Mouse (Mus musculus): ENCODE results near the gene Glt8d1.

The Glt8d1 gene

DNA sequence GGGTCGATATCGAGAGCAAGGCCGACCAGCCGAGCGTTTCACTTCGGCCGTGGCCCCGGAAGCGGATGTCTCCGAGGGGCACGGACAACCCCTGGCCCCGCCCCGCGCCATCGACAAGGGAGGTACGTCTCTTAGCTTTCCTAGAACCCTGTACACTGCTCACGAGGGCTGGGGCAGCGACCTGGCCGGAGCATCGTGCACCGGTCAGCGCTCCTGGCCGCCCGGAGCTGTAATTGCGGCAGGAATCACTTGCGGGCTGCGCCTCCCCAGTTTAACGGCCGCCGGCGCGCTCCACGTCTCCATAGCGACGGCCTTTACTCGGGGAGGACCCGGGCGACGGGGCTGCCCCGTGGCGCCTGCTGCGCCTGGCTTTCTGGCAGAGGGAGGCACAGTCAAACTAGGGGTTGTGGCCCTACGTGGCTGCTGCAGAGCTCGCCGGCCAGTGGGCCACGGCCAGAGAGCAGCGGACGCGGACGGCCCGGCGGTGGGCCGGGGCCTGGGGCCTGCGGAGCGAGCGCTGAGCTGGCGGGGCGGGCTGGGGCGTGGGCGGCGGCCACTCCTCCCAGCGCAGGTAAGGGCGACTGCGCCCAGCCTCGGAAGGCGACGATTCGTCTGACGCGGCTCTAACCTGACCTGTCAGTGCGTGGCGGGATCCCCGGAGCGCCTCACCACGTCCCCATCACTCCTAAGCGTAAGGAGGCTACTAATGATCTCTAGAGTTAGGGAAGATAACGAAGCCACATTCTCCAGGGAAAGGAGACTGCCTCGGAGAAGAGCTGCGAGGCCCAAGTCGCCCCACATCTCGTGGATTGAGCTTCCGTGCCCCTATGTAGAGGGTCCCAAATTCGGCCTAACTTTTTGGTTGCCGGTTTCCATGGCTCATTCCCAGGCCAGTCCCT lies at the start of gene Glt8d1, which contains the start of gene Spcs1:
Gene Glt8d1 (plus strand): TSS at position 94 of the 899 bp plus-strand sequence.
Gene Spcs1 (minus strand): TSS at position 366 of the 899 bp plus-strand sequence.
- DNase-seq (ENCODE audit: low read depth, low spot score): peak; percentile 73

DNA sequence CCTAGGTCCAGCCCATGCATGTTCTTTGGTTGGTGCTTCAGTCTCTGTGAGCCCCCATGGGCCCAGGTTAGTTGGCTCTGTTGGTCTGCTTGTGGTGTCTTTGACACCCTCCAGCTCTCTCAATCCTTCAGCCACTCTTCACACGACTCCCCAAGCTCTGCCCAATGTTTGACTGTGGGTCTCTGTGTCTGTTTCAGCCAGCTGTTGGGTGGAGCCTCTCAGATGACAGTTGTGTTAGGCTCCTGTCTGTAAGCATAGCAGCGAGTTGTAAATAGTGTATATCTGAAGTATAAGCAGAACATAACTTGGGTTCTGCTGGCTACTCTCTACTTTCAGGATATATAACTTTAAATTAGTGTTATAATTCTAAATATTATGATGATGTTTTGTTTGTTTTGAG lies 42.7 kb upstream of the Glt8d1 start:
- no peak for DNase-seq (ENCODE audit: low read depth, low spot score)

DNA sequence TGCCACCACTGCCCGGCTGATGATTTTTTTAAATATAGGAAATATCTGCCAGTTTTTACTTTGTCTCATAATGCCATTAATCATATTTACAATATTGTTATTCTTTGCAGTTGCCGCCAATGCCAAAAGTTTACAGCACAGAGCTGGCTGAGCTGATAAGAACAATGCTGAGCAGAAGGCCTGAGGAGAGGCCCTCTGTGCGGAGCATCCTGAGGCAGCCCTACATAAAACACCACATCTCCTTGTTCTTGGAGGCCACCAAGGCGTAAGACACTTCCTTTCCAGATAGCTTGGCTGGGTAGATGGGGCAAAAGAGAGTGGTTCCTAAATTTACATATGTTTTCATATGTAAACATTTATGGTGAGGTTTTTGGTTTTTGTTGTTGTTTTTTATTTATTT lies 42.2 kb upstream of the Glt8d1 start:
- DNase-seq (ENCODE audit: low read depth, low spot score): no peak

DNA sequence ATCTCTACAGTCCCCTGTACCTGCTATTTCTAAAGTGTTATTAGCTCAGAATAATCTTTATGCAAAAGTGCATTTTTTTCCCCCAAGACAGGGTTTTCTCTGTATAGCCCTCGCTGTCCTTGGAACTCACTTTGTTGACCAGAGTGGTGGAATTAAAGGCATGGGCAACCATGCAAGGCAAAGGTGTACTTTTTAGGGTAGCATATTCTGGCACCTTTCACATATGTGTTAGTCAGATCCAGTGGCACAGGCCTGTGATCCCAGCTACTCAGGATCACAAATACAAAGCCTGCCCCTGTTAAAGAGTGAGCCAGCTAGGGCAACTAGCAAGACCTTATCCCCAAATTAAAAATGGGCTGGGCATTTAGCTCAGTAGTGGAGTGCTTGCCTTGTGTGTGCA lies 40.8 kb upstream of the Glt8d1 start:
- no peak for DNase-seq (ENCODE audit: low read depth, low spot score)

- DNase-seq (ENCODE audit: low read depth, low spot score): no peak
Measured at GRCm38 (mm10) chr14:30974204-30974603, 27.0 kb upstream of the Glt8d1 start.

- DNase-seq (ENCODE audit: low read depth, low spot score): no peak
Measured at GRCm38 (mm10) chr14:30976222-30976621, 25.0 kb upstream of the Glt8d1 start.

- DNase-seq (ENCODE audit: low read depth, low spot score): no peak
Measured at GRCm38 (mm10) chr14:30996417-30996816, 4.8 kb upstream of the Glt8d1 start.

DNA sequence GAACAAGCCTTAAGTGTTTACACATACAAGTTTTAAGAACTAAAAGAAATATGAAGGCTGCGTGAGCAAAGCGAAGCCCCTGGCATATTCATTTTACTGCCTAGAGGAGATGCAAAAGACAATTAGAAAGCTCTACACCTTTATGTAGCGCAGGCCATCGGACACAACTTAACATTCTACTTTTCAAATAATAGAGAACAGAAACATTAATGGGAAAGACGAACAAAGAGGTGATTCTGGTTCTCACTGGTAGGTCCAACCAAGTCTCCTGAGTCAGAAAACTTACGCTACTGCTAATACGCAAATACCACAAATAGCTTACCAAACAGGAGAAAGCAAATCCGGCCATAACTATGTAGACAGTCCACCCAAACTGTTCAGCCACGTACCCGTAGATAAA lies 844 bp upstream of the Glt8d1 start:
- DNase-seq (ENCODE audit: low read depth, low spot score): no peak

DNA sequence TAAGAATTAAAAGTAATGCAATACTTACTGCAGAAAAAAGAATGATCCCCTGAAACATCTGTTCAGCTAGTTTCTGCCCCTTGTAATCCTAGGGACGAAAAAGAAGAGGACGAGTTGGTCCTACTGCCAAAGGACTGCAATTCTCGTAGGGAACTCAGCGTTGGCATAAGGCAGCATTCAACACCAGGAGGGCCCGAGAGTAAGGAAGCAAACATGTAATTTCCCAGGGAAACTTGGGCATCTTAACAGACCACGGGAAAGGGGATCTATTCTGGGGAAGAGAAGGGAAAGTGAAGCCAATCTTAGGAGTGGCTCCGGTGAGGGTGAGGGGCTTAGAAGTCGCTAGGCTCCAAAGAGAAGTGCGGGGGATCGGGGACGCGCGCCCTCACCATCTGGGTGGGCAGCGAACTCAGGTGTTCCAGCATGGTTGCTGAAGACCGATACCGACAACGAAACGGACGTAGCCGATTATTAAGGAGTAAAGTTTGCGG lies 339 bp upstream of the Glt8d1 start:
- no peak for DNase-seq (ENCODE audit: low read depth, low spot score)

GRCm38 (mm10) chr14:31004527-31004926 lies 3.3 kb downstream of the Glt8d1 start:
- DNase-seq (ENCODE audit: low read depth, low spot score): no peak

- no peak for DNase-seq (ENCODE audit: low read depth, low spot score)
Measured at GRCm38 (mm10) chr14:31006779-31007178, 5.6 kb downstream of the Glt8d1 start.

DNA sequence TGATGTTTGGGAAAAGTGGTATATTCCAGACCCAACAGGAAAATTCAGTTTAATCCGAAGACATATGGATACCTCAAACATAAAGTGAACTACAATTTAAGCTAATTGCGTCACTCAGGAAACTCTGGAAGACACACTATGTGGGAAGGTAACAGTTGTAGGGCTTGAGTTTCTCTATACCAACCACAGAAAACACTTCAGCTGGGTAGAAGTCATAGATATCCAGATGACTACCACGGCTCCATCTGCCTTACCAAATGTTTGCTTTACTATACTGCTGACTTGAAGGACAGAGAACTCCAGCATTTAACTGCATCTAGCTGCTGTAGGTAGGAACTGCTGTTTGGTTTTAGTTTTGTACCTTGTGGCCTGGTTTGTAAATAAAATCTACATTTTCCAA lies 10.4 kb downstream of the Glt8d1 start:
- no peak for DNase-seq (ENCODE audit: low read depth, low spot score)

GRCm38 (mm10) chr14:31013928-31014327 lies 12.7 kb downstream of the Glt8d1 start:
- DNase-seq (ENCODE audit: low read depth, low spot score): no peak

DNA sequence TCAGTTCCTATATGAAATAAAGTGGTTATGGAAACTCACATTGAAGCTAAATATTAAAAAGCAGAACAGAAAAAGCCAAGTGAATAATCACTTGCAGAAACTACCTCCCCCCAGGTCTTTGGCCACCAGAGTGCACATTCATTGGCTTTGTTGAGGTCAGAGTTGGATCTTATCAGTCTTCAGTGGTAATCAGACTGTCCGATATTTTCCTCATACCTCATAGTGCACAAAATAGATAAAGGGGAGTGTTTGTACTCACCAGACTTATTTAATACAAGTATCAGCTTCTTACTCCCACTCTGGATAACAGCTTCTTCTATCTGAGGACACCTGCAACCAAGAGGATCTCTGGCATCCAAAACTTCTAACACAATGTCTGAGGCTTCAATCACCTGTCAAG lies 14.9 kb downstream of the Glt8d1 start:
- no peak for DNase-seq (ENCODE audit: low read depth, low spot score)

DNA sequence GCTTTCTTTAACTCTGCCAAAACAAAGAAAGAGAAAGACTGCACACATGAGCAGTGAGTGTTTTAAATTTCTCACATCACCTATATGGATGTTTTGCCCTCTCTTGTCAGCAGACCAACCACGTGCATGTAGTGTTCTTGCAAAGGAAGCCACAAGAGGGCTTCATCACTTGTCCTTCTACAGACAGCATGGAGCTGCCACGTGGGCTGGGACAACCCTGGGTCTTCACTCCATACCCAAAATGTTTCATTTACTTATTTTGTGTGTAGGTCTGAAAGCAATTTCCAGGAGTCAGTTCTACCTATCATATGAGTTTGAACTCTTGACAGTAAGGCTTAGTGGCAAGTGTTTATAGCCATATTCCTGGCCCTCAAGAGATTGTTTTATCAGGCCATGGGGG lies 16.7 kb downstream of the Glt8d1 start:
- no peak for DNase-seq (ENCODE audit: low read depth, low spot score)

- DNase-seq (ENCODE audit: low read depth, low spot score): peak; percentile 90
Measured at GRCm38 (mm10) chr14:31018860-31019291, 17.7 kb downstream of the Glt8d1 start, which contains the start of the genes Pbrm1 and Gnl3. TSS of gene Pbrm1 (plus strand) at chr14:31019138. TSS of gene Gnl3 (minus strand) at chr14:31019152.

DNA sequence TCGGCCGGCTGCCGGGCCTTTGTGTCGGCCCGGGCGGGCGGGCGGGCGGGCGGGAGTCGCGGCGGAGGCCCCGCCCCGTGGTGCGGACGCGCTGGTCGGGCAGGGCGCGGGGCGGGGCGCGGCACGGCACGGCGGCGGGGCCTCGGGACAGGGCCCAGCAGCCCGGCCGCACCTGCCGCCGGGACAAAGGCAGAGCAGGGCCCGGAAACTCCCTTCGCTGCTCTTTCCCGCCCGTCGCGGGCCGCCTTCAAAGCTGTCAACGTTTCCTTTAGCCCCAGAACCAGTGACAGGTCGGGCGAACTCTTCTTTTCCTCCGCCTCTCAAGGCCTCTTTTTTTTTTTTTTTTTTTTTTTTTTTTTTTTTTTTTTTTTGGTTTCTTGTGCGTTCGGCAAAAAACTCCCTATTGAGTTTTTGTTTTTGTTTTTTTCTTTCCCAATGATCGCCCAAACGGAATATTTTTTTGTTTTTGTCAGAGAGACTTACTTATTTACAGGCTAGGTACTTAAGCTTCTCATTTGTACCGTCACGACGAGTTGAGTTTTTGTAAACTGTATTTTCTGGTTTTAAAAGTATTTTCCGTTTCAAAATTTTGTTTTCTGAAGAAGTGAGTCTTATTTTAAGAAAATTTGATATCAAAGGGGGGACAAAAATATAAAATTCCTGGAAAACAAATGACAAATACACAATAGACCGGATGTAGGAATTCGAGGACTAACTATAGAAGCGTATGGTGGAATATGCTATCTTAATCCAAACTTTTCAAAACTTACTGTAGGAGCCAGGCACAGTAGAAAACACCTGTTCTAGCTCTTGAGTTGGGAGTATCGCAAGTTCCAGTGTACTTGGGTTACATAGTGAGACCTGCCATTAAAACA lies 18.4 kb downstream of the Glt8d1 start:
- peak; percentile 76 for DNase-seq (ENCODE audit: low read depth, low spot score)

DNA sequence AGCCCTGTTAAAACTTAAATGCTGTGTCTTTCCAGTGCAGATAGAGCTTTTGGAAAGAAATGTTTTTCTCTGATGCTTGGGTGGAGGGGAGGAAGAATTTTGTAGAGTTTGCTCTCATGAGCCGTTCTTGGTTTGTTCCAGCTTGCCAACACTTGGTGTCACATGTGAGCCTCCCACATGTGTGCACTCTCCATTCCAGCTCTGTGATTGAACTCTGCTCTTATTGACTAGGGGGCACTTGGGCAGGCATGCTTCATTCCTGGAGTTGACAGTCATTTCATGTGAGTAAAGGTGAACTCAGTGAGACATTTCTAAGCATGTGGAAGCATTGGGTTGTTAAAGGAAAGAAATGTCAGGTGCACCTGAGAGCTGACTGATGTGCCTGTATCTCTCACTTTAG lies 21.4 kb downstream of the Glt8d1 start:
- no peak for DNase-seq (ENCODE audit: low read depth, low spot score)

DNA sequence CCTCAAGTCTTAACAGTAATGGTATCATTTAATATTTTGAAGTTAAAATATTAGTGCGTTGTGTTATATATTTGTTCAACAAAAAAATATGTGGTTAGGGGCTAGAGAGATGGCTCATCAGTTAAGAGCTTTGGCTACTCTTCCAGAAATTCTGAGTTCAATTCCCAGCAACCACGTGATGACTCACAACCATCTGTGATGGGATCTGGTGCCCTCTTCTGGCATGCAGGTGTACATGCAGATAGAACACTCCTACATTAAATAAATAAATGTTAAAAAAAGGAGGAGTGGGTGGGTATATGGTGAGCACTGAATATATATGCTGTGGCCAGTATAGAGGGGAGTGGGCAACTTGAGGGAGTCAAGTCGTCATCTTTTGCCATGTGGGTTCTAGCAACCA lies 24.6 kb downstream of the Glt8d1 start:
- no peak for DNase-seq (ENCODE audit: low read depth, low spot score)

GRCm38 (mm10) chr14:31045296-31045695 lies 44.1 kb downstream of the Glt8d1 start:
- no peak for DNase-seq (ENCODE audit: low read depth, low spot score)

GRCm38 (mm10) chr14:31045817-31046216 lies 44.6 kb downstream of the Glt8d1 start:
- DNase-seq (ENCODE audit: low read depth, low spot score): peak; percentile 71

Measured in c-Kit-negative CD71-positive TER-119-positive erythroid progenitor cells, embryonic 14.5 days (primary cell).